Mouse (Mus musculus) brain, embryonic 14.5 days (tissue): ENCODE results near the gene 4933411K16Rik.
"Not testable (repeated sequence)": the region's sequence is repeated elsewhere in the genome, so short reads cannot be mapped to it uniquely, and the experiment has no call there.

ENCODE experiments used
- CTCF ChIP-seq: fragments of 200-500 bp; IDR thresholded peaks from 2 replicates; pipeline ENCODE4 v1.5.1; 2012; ENCODE audit warnings: inconsistent platforms, mild to moderate bottlenecking, moderate library complexity, borderline replicate concordance; ENCODE audit not compliant: insufficient read depth, insufficient read length; ENCODE audit errors: extremely low read depth
- POLR2A ChIP-seq: fragments of 200-500 bp; IDR thresholded peaks from 2 replicates; pipeline ENCODE4 v1.6.1; 2012; ENCODE audit warnings: mild to moderate bottlenecking, inconsistent platforms, borderline replicate concordance; ENCODE audit not compliant: poor library complexity, insufficient read depth, insufficient read length, severe bottlenecking; ENCODE audit errors: extremely low read depth

GRCm38 (mm10) chr19:42081613-42082012, 29.6 kb downstream of the 4933411K16Rik start:
- TF ChIP-seq POLR2A, CTCF: not testable (repeated sequence)
